Mouse (Mus musculus): ENCODE data around the gene Astn1. TPM values are rescaled to one million over a fixed set of nuclear protein-coding genes. Genes with fewer than 3 reads are reported as not detected.

Astn1 gene
- 0.20 TPM for polyA plus RNA-seq (2017; shearing (Covaris generic))

GRCm38 (mm10) chr1:158361964-158362291 lies at the start of gene Astn1:
Astn1 (plus strand) TSS chr1:158362273.

GRCm38 (mm10) chr1:158356051-158356461 lies 6.0 kb upstream of the Astn1 start, which contains the start of gene Brinp2:
Brinp2 (minus strand) TSS chr1:158356326.

Other genes with a start within 250 kb of the Astn1 start
- gene Brinp2, start 5.9 kb upstream of the Astn1 start, polyA plus RNA-seq (2017; shearing (Covaris generic)): not detected

Data from activated CD4-positive, CD25-positive, alpha-beta regulatory T cell, adult 9 weeks (primary cell).